Mouse (Mus musculus): ENCODE results near the gene Sesn1. TPM values are rescaled to one million over a fixed set of nuclear protein-coding genes. Genes with fewer than 3 reads are reported as not detected.
"Not testable (repeated sequence)": the region's sequence is repeated elsewhere in the genome, so short reads cannot be mapped to it uniquely, and the experiment has no call there.

Gene Sesn1
- polyA plus RNA-seq, 1 experiment from 2014 or later, result 16.4 TPM

DNA sequence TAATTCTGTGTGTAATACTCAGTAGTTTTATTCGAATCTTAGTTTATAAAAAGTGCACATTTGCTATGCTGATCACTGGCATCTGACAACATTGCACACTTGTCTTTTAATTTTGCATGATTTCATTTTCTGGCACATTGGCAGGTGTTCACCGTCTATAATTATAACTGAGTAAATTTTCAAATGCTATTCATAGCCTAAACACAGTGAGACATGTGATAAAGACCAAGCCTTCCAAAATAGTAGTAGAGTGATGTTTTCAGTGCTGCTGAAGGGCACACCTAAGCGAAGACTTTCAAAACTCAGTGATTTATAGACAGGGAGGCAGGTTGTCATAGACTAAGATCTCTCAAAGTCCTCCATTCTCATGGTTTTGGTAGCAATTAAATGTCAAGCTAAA is 9.6 kb downstream of the Sesn1 start:
- no peak for ATAC-seq
- no peak overlapping the region for H3K9ac ChIP-seq (replicated peaks)
- H3K36me3 ChIP-seq (replicated peaks; ENCODE audit: insufficient read depth, low read length), result no peaks in the 10 kb centered on the region
- H3K4me3 ChIP-seq (ENCODE audit: low read depth, low read length), result no peak overlapping the region
- no peaks in the 10 kb centered on the region for H3K9me3 ChIP-seq (ENCODE audit: low read length)
- WGBS (ENCODE audit: insufficient replicate concordance), result 83% methylated on average over 3 of the region's 3 CpGs
- TF ChIP-seq EP300 (IDR thresholded peaks at IDR 0.05; ENCODE audit: low read depth) (no peak), CTCF (IDR thresholded peaks at IDR 0.05; ENCODE audit: low read depth) (no peak)
- no peak overlapping the region for H3K4me2 ChIP-seq (ENCODE audit: low read depth, low read length)
- H3K27me3 ChIP-seq (ENCODE audit: insufficient read depth, low read length), result no peaks in the 10 kb centered on the region
- peaks cover 11% of the 10 kb centered on the region for H3K4me1 ChIP-seq (ENCODE audit: insufficient read depth)
- DNase-seq, result no peak
- no peak overlapping the region for H3K27ac ChIP-seq (ENCODE audit: low read depth)

DNA sequence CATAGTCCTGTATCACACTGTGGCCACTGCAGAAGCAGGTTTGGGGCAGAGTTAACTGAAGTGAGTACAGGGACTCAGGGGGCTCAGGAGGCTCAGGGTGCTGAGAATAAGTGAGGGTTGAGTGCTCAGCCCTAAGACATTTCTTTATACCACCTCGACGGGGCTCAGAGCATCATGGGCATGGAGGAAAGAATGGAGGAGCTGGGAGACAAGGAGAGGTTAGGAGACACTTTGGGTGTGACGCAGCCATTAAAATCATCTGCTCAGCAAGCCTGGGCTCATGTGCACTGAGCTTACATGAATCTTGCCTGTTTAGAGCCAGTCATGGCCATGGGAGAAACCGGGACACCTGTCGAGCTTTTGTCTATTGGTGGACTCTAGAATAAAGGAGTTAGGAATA is 10.7 kb downstream of the Sesn1 start:
- H3K4me2 ChIP-seq (ENCODE audit: low read depth, low read length), result no peak overlapping the region
- no peak overlapping the region for H3K9ac ChIP-seq (replicated peaks)
- WGBS (ENCODE audit: insufficient replicate concordance), result 87% methylated on average over 5 of the region's 5 CpGs
- H3K4me1 ChIP-seq (ENCODE audit: insufficient read depth), result peaks cover 8% of the 10 kb centered on the region; the same call in 1 of the 2 replicates
- ATAC-seq (no peak), DNase-seq (no peak)
- no peak overlapping the region for H3K4me3 ChIP-seq (ENCODE audit: low read depth, low read length)
- TF ChIP-seq EP300 (IDR thresholded peaks at IDR 0.05; ENCODE audit: low read depth) (no peak), CTCF (IDR thresholded peaks at IDR 0.05; ENCODE audit: low read depth) (no peak)
- no peaks in the 10 kb centered on the region for H3K36me3 ChIP-seq (replicated peaks; ENCODE audit: insufficient read depth, low read length)
- no peak overlapping the region for H3K27ac ChIP-seq (ENCODE audit: low read depth)
- H3K27me3 ChIP-seq (ENCODE audit: insufficient read depth, low read length), result no peaks in the 10 kb centered on the region
- no peaks in the 10 kb centered on the region for H3K9me3 ChIP-seq (ENCODE audit: low read length)

DNA sequence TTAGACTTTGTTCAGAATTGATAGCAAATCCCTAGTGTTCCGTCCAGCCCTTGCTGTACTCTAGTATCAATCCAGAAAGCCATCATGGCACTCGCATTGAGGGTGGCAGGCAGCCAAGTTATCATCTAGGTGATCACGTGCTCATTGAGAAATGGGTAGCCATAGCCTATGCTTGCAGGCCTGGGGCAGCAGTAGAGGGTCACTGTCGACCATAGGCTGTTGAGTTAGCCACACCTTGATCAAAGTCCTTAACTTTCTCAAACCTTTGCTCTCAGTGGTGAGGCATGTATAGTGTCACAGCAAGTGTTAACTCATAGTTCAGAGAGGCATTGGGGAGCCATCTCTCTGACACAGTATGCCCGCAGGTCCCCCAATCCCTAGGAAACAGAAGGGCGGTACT is 11.4 kb downstream of the Sesn1 start:
- Histone ChIP-seq H3K9me3 (ENCODE audit: low read length) (no peaks in the 10 kb centered on the region), H3K4me3 (ENCODE audit: low read depth, low read length) (no peak overlapping the region), H3K4me1 (ENCODE audit: insufficient read depth) (peaks cover 4% of the 10 kb centered on the region; the same call in 1 of the 2 replicates), H3K36me3 (replicated peaks; ENCODE audit: insufficient read depth, low read length) (no peaks in the 10 kb centered on the region), H3K27me3 (ENCODE audit: insufficient read depth, low read length) (no peaks in the 10 kb centered on the region), H3K4me2 (ENCODE audit: low read depth, low read length) (no peak overlapping the region), H3K9ac (replicated peaks) (no peak overlapping the region), H3K27ac (ENCODE audit: low read depth) (no peak overlapping the region)
- WGBS (ENCODE audit: insufficient replicate concordance), result 80% methylated on average over 6 of the region's 6 CpGs
- peak; percentile 35; the same call in 1 of the 2 replicates for ATAC-seq
- no peak for DNase-seq
- TF ChIP-seq CTCF (IDR thresholded peaks at IDR 0.05; ENCODE audit: low read depth) (no peak), EP300 (IDR thresholded peaks at IDR 0.05; ENCODE audit: low read depth) (no peak)

DNA sequence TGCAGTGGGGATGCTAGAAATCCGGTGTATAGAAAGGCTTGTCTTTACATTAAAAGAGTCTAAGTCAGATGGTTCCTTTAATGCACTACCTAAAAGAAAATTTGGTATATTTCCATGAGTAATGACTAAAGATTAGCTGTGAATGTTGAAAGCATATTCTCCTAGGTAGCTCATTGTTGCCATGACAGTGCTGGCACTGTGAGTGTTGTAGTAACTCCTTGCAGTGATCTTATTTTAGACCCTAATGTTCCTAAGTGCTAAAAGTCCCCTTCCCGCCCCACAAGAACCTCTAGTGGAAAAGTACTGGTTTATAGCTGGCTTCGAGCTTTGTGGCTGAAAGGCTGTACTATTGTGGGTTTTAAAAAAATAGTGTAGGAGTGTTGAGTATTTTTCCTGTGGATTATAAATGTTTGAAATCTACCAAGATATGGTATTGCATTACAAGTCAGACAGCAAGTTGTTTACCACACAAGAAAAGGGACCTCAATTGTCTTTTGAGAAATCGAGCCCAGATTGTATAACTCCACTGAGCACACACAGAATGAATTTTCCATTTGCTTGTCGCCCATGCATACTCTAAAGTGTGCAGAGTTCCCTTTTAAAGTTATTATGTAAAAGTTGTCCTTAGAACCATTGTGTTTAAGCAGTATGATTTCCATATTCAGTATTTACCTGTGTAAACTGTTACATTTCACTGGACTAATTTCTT is 13.0 kb downstream of the Sesn1 start:
- 76% methylated on average over 5 of the region's 5 CpGs for WGBS (ENCODE audit: insufficient replicate concordance)
- Histone ChIP-seq H3K27ac (ENCODE audit: low read depth) (no peak overlapping the region), H3K4me2 (ENCODE audit: low read depth, low read length) (no peak overlapping the region), H3K36me3 (replicated peaks; ENCODE audit: insufficient read depth, low read length) (no peaks in the 10 kb centered on the region), H3K9me3 (ENCODE audit: low read length) (no peaks in the 10 kb centered on the region), H3K4me3 (ENCODE audit: low read depth, low read length) (no peak overlapping the region), H3K4me1 (ENCODE audit: insufficient read depth) (peaks cover 4% of the 10 kb centered on the region; the same call in 1 of the 2 replicates), H3K9ac (replicated peaks) (no peak overlapping the region), H3K27me3 (ENCODE audit: insufficient read depth, low read length) (no peaks in the 10 kb centered on the region)
- no peak for TF ChIP-seq CTCF (IDR thresholded peaks at IDR 0.05; ENCODE audit: low read depth)
- TF ChIP-seq EP300 (IDR thresholded peaks at IDR 0.05; ENCODE audit: low read depth), result no peak
- no peak for ATAC-seq
- DNase-seq, result no peak

DNA sequence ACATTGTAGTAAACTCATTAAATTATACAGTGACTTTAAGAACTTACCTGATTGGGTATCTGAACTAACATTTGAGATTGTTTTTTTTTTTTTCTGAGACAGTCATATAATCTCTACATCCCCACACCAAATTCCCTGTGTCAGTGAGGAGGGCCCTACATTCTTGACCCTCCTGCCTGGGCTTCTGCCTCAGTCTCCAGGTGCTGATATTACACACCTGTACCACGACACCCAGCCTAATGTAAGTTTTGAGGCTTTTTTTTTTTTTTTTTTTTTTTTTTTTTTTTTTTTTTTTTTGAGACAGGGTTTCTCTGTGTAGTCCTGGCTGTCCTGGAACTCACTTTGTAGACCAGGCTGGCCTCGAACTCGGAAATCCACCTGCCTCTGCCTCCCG is 13.5 kb downstream of the Sesn1 start:
- not testable (repeated sequence) for ATAC-seq; H3K27me3 ChIP-seq (ENCODE audit: insufficient read depth, low read length); H3K9ac ChIP-seq (replicated peaks); H3K36me3 ChIP-seq (replicated peaks; ENCODE audit: insufficient read depth, low read length); H3K4me3 ChIP-seq (ENCODE audit: low read depth, low read length); H3K9me3 ChIP-seq (ENCODE audit: low read length); H3K27ac ChIP-seq (ENCODE audit: low read depth); DNase-seq; H3K4me1 ChIP-seq (ENCODE audit: insufficient read depth); H3K4me2 ChIP-seq (ENCODE audit: low read depth, low read length)
- WGBS (ENCODE audit: insufficient replicate concordance), result 74% methylated on average over 3 of the region's 4 CpGs

DNA sequence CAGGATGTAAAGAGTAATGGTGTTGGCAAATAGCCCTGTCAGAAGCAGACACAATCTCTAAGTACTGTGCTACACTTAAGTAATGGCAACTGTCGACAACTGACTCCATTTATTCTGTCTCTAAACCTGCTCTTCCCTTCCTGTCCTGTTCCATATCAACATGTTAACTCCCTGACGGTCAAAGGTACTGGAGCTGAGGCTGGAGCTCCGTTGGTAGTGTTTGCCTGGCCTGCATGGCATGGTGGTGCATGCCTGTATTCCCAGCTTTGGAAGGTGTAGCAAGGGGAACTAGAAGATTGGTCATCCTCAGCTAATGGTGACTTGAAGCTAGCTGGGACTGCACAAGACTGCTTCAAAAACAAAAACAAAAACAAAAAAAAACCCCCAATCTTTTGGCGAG is 14.2 kb downstream of the Sesn1 start:
- H3K4me3 ChIP-seq (ENCODE audit: low read depth, low read length), result no peak overlapping the region
- no peak overlapping the region for H3K4me2 ChIP-seq (ENCODE audit: low read depth, low read length)
- WGBS (ENCODE audit: insufficient replicate concordance), result 78% methylated on average over 4 of the region's 4 CpGs
- peaks cover 4% of the 10 kb centered on the region; the same call in 1 of the 2 replicates for H3K4me1 ChIP-seq (ENCODE audit: insufficient read depth)
- no peak overlapping the region for H3K27ac ChIP-seq (ENCODE audit: low read depth)
- no peaks in the 10 kb centered on the region for H3K27me3 ChIP-seq (ENCODE audit: insufficient read depth, low read length)
- ATAC-seq (no peak), DNase-seq (no peak)
- no peaks in the 10 kb centered on the region for H3K9me3 ChIP-seq (ENCODE audit: low read length)
- H3K9ac ChIP-seq (replicated peaks), result no peak overlapping the region
- H3K36me3 ChIP-seq (replicated peaks; ENCODE audit: insufficient read depth, low read length), result no peaks in the 10 kb centered on the region
- no peak for TF ChIP-seq CTCF (IDR thresholded peaks at IDR 0.05; ENCODE audit: low read depth)
- no peak for TF ChIP-seq EP300 (IDR thresholded peaks at IDR 0.05; ENCODE audit: low read depth)

All from liver, postnatal 0 days (tissue).